Mouse (Mus musculus) heart, embryonic 13.5 days (tissue): ENCODE results near the gene Bbc3. TPM values are rescaled to one million over a fixed set of nuclear protein-coding genes. Genes with fewer than 3 reads are reported as not detected.

Experiments
- ATAC-seq: fragments of 200-750 bp; cut with Nextera tagmentation; 2 replicates; pipeline ENCODE4 v1.8.0; 2017; ENCODE audit warnings: moderate TSS enrichment; ENCODE audit not compliant: insufficient number of reproducible peaks, low FRiP score, low TSS enrichment; ENCODE audit errors: extremely low read depth
- H3K27ac ChIP-seq: fragments of 300-500 bp; sonication (generic); replicated peaks from 2 replicates; pipeline ENCODE4 v1.5.1; 2015; ENCODE audit warnings: moderate library complexity, mild to moderate bottlenecking, inconsistent platforms
- H3K27me3 ChIP-seq: fragments of 300-500 bp; sonication (generic); replicated peaks from 2 replicates; pipeline ENCODE4 v1.6.1; 2015; ENCODE audit warnings: mild to moderate bottlenecking, inconsistent platforms
- H3K36me3 ChIP-seq: fragments of 300-500 bp; sonication (generic); 2 replicates; pipeline ENCODE4 v1.6.1; 2015; ENCODE audit warnings: mild to moderate bottlenecking, inconsistent platforms
- H3K4me1 ChIP-seq: fragments of 300-500 bp; sonication (generic); 2 replicates; pipeline ENCODE4 v1.6.1; 2015; ENCODE audit warnings: inconsistent platforms
- H3K4me2 ChIP-seq: fragments of 300-500 bp; sonication (generic); 2 replicates; pipeline ENCODE4 v1.6.1; 2015; ENCODE audit warnings: inconsistent platforms, mild to moderate bottlenecking, moderate library complexity
- H3K4me3 ChIP-seq: fragments of 300-500 bp; sonication (generic); 2 replicates; pipeline ENCODE4 v1.5.1; 2015; ENCODE audit warnings: moderate library complexity, mild to moderate bottlenecking, inconsistent platforms
- H3K9ac ChIP-seq: fragments of 300-500 bp; sonication (generic); 2 replicates; pipeline ENCODE4 v1.6.1; 2015; ENCODE audit warnings: inconsistent platforms, mild to moderate bottlenecking, moderate library complexity
- H3K9me3 ChIP-seq: fragments of 300-500 bp; sonication (generic); 2 replicates; pipeline ENCODE4 v1.6.1; 2016; ENCODE audit warnings: inconsistent platforms
- WGBS: fragments of 180-500 bp; shearing (Covaris S2); methylation state at CpG from one replicate; pipeline ENCODE4 v1.1.7; 2015; ENCODE audit warnings: mixed read lengths; 5-methylcytosine and 5-hydroxymethylcytosine counted together
- polyA plus RNA-seq: library from polyadenylated mRNA; unstranded; fragments of >200 nt; fragmentation: Nextera tagmentation; extraction: Ambion mirVana; gene quantifications from 2 replicates; pipeline ENCODE4 v1.2.1, GENCODE M21; 2015

Gene Bbc3
- polyA plus RNA-seq, 1 experiment from 2014 or later = 8.8 TPM

- Histone ChIP-seq H3K4me1 (peaks cover 56% of the 10 kb centered on the region), H3K36me3 (no peaks in the 10 kb centered on the region), H3K4me2 (peak overlapping the region; percentile 99), H3K9ac (peak overlapping the region; percentile 94), H3K9me3 (no peaks in the 10 kb centered on the region), H3K27ac (peak overlapping the region; percentile 99), H3K4me3 (peak overlapping the region; percentile 76), H3K27me3 (no peaks in the 10 kb centered on the region)
- WGBS = 2% methylated on average over 36 of the region's 56 CpGs
- peak; percentile 47 for ATAC-seq
Measured at GRCm38 (mm10) chr7:16310020-16310520, 1.9 kb downstream of the Bbc3 start.

GRCm38 (mm10) chr7:16310521-16311452 lies 2.6 kb downstream of the Bbc3 start:
- H3K9ac ChIP-seq = peak overlapping the region; percentile 94
- no peaks in the 10 kb centered on the region for H3K27me3 ChIP-seq
- peak overlapping the region; percentile 99 for H3K27ac ChIP-seq
- peaks cover 56% of the 10 kb centered on the region for H3K4me1 ChIP-seq
- peaks cover 3% of the 10 kb centered on the region; the same call in 1 of the 2 replicates for H3K36me3 ChIP-seq
- no peak for ATAC-seq
- H3K9me3 ChIP-seq = no peaks in the 10 kb centered on the region
- H3K4me2 ChIP-seq = peak overlapping the region; percentile 99
- H3K4me3 ChIP-seq = peak overlapping the region; percentile 76
- under 1% methylated on average over 31 of the region's 31 CpGs for WGBS

- peaks cover 7% of the 10 kb centered on the region for H3K36me3 ChIP-seq
- peaks cover 56% of the 10 kb centered on the region for H3K4me1 ChIP-seq
- H3K27ac ChIP-seq = peak overlapping the region; percentile 99
- peak overlapping the region; percentile 99 for H3K4me2 ChIP-seq
- no peaks in the 10 kb centered on the region for H3K27me3 ChIP-seq
- peak overlapping the region; percentile 94 for H3K9ac ChIP-seq
- WGBS = 2% methylated on average over 14 of the region's 14 CpGs
- H3K4me3 ChIP-seq = peak overlapping the region; percentile 76
- no peaks in the 10 kb centered on the region for H3K9me3 ChIP-seq
- ATAC-seq = no peak
Measured at GRCm38 (mm10) chr7:16311453-16312004, 3.3 kb downstream of the Bbc3 start.

GRCm38 (mm10) chr7:16312011-16312671 lies 3.9 kb downstream of the Bbc3 start:
- WGBS = under 1% methylated on average over 49 of the region's 49 CpGs
- peaks cover 56% of the 10 kb centered on the region for H3K4me1 ChIP-seq

GRCm38 (mm10) chr7:16312672-16313311 lies 4.6 kb downstream of the Bbc3 start:
- 1% methylated on average over 12 of the region's 12 CpGs for WGBS
- Histone ChIP-seq H3K27ac (peak overlapping the region; percentile 99), H3K36me3 (peaks cover 19% of the 10 kb centered on the region), H3K9me3 (no peaks in the 10 kb centered on the region), H3K4me1 (peaks cover 56% of the 10 kb centered on the region), H3K4me3 (peak overlapping the region; percentile 76), H3K4me2 (peak overlapping the region; percentile 99), H3K27me3 (no peaks in the 10 kb centered on the region), H3K9ac (peak overlapping the region; percentile 94)
- ATAC-seq = peak; percentile 15; the same call in 1 of the 2 replicates

More at GRCm38 (mm10) chr7:16312011-16312671, 3.9 kb downstream of the Bbc3 start:
- Histone ChIP-seq H3K4me3 (peak overlapping the region; percentile 76), H3K9me3 (no peaks in the 10 kb centered on the region), H3K27ac (peak overlapping the region; percentile 99), H3K36me3 (peaks cover 13% of the 10 kb centered on the region), H3K9ac (peak overlapping the region; percentile 94), H3K4me2 (peak overlapping the region; percentile 99), H3K27me3 (no peaks in the 10 kb centered on the region)
- ATAC-seq = no peak

GRCm38 (mm10) chr7:16313481-16314220 lies 5.5 kb downstream of the Bbc3 start:
- H3K9me3 ChIP-seq = no peaks in the 10 kb centered on the region
- H3K4me3 ChIP-seq = peak overlapping the region; percentile 76
- ATAC-seq = peak; percentile 55
- under 1% methylated on average over 66 of the region's 66 CpGs for WGBS
- no peaks in the 10 kb centered on the region for H3K27me3 ChIP-seq
- H3K9ac ChIP-seq = peak overlapping the region; percentile 94
- peaks cover 51% of the 10 kb centered on the region for H3K4me1 ChIP-seq
- peak overlapping the region; percentile 99 for H3K4me2 ChIP-seq
- H3K27ac ChIP-seq = peak overlapping the region; percentile 99
- H3K36me3 ChIP-seq = peaks cover 21% of the 10 kb centered on the region

- Histone ChIP-seq H3K4me2 (peak overlapping the region; percentile 99), H3K9ac (peak overlapping the region; percentile 94), H3K36me3 (peaks cover 21% of the 10 kb centered on the region), H3K27ac (peak overlapping the region; percentile 99), H3K27me3 (no peaks in the 10 kb centered on the region), H3K4me1 (peaks cover 45% of the 10 kb centered on the region), H3K9me3 (no peaks in the 10 kb centered on the region), H3K4me3 (peak overlapping the region; percentile 76)
- WGBS = 13% methylated on average over 13 of the region's 13 CpGs
- no peak for ATAC-seq
Measured at GRCm38 (mm10) chr7:16314221-16314775, 6.1 kb downstream of the Bbc3 start.

- H3K9me3 ChIP-seq = no peaks in the 10 kb centered on the region
- peak overlapping the region; percentile 99; the same call in 1 of the 2 replicates for H3K4me2 ChIP-seq
- WGBS = 59% methylated on average over 4 of the region's 4 CpGs
- ATAC-seq = no peak
- no peak overlapping the region for H3K4me3 ChIP-seq
- peaks cover 21% of the 10 kb centered on the region for H3K36me3 ChIP-seq
- H3K27me3 ChIP-seq = no peaks in the 10 kb centered on the region
- H3K9ac ChIP-seq = no peak overlapping the region
- 0 out of 2 replicates have a peak overlapping the region, but pooled peaks have one; percentile 99 for H3K27ac ChIP-seq
- peaks cover 36% of the 10 kb centered on the region for H3K4me1 ChIP-seq
Measured at GRCm38 (mm10) chr7:16315222-16315759, 7.1 kb downstream of the Bbc3 start.

GRCm38 (mm10) chr7:16317094-16317493 lies 8.9 kb downstream of the Bbc3 start:
- ATAC-seq = no peak
- Histone ChIP-seq H3K9ac (no peak overlapping the region), H3K27ac (no peak overlapping the region), H3K9me3 (no peaks in the 10 kb centered on the region), H3K36me3 (peaks cover 23% of the 10 kb centered on the region), H3K4me1 (peaks cover 19% of the 10 kb centered on the region), H3K4me2 (no peak overlapping the region), H3K27me3 (no peaks in the 10 kb centered on the region), H3K4me3 (no peak overlapping the region)
- 79% methylated on average over 14 of the region's 14 CpGs for WGBS

- Histone ChIP-seq H3K9ac (no peak overlapping the region), H3K4me2 (no peak overlapping the region), H3K27ac (no peak overlapping the region), H3K4me1 (peaks cover 5% of the 10 kb centered on the region), H3K36me3 (peaks cover 27% of the 10 kb centered on the region), H3K27me3 (no peaks in the 10 kb centered on the region), H3K4me3 (no peak overlapping the region), H3K9me3 (no peaks in the 10 kb centered on the region)
- no peak for ATAC-seq
- WGBS = 85% methylated on average over 4 of the region's 4 CpGs
Measured at GRCm38 (mm10) chr7:16319216-16319615, 11.0 kb downstream of the Bbc3 start.
